Mouse (Mus musculus): Measurements from ENCODE around the gene Bcl2l13. TPM values are rescaled to one million over a fixed set of nuclear protein-coding genes. Genes with fewer than 3 reads are reported as not detected.
A peak's percentile ranks its signal among the peaks of the same experiment; 100 is the strongest.
"Not testable (repeated sequence)": the region's sequence is repeated elsewhere in the genome, so short reads cannot be mapped to it uniquely, and the experiment has no call there.

The Bcl2l13 gene
- polyA plus RNA-seq, 1 experiment from 2014 or later: 30.2 TPM

- no peaks in the 10 kb centered on the region for H3K36me3 ChIP-seq
- no peak overlapping the region for H3K27ac ChIP-seq (replicated peaks)
- 0 out of 2 replicates have a peak, but pooled peaks cover 4% of the 10 kb centered on the region for H3K4me1 ChIP-seq
- H3K4me3 ChIP-seq (replicated peaks): no peak overlapping the region
- no peaks in the 10 kb centered on the region for H3K27me3 ChIP-seq
- WGBS: 67% methylated on average over 4 of the region's 4 CpGs
- H3K4me2 ChIP-seq (replicated peaks): no peak overlapping the region
- no peaks in the 10 kb centered on the region for H3K9me3 ChIP-seq (replicated peaks)
- ATAC-seq (ENCODE audit: insufficient number of reproducible peaks, low FRiP score, low TSS enrichment, low read depth): no peak
- H3K9ac ChIP-seq: no peak overlapping the region
These were observed 5.0 kb upstream of the Bcl2l13 start for GRCm38 (mm10) chr6:120830866-120831608.

- WGBS: 46% methylated on average over 4 of the region's 4 CpGs
- Histone ChIP-seq H3K4me3 (replicated peaks) (no peak overlapping the region), H3K9ac (no peak overlapping the region), H3K9me3 (replicated peaks) (no peaks in the 10 kb centered on the region), H3K36me3 (no peaks in the 10 kb centered on the region), H3K27me3 (no peaks in the 10 kb centered on the region), H3K27ac (replicated peaks) (no peak overlapping the region), H3K4me1 (peaks cover 8% of the 10 kb centered on the region; the same call in 1 of the 2 replicates), H3K4me2 (replicated peaks) (no peak overlapping the region)
- no peak for ATAC-seq (ENCODE audit: insufficient number of reproducible peaks, low FRiP score, low TSS enrichment, low read depth)
These were observed 3.9 kb upstream of the Bcl2l13 start for GRCm38 (mm10) chr6:120832097-120832496.

GRCm38 (mm10) chr6:120834766-120835321 lies 1.2 kb upstream of the Bcl2l13 start:
- no peaks in the 10 kb centered on the region for H3K27me3 ChIP-seq
- no peak for ATAC-seq (ENCODE audit: insufficient number of reproducible peaks, low FRiP score, low TSS enrichment, low read depth)
- no peak overlapping the region for H3K4me3 ChIP-seq (replicated peaks)
- no peak overlapping the region for H3K27ac ChIP-seq (replicated peaks)
- peaks cover 13% of the 10 kb centered on the region; the same call in 1 of the 2 replicates for H3K4me1 ChIP-seq
- H3K36me3 ChIP-seq: no peaks in the 10 kb centered on the region
- no peak overlapping the region for H3K4me2 ChIP-seq (replicated peaks)
- no peak overlapping the region for H3K9ac ChIP-seq
- no peaks in the 10 kb centered on the region for H3K9me3 ChIP-seq (replicated peaks)
- 82% methylated on average over 4 of the region's 4 CpGs for WGBS

- peak overlapping the region; percentile 79 for H3K4me3 ChIP-seq (replicated peaks)
- peak overlapping the region; percentile 95 for H3K27ac ChIP-seq (replicated peaks)
- H3K9me3 ChIP-seq (replicated peaks): no peaks in the 10 kb centered on the region
- no peaks in the 10 kb centered on the region; the same call in 1 of the 2 replicates for H3K36me3 ChIP-seq
- ATAC-seq (ENCODE audit: insufficient number of reproducible peaks, low FRiP score, low TSS enrichment, low read depth): peak; percentile 66
- peak overlapping the region; percentile 74 for H3K4me2 ChIP-seq (replicated peaks)
- H3K27me3 ChIP-seq: no peaks in the 10 kb centered on the region
- peaks cover 13% of the 10 kb centered on the region; the same call in 1 of the 2 replicates for H3K4me1 ChIP-seq
- 3% methylated on average over 36 of the region's 37 CpGs for WGBS
- H3K9ac ChIP-seq: peak overlapping the region; percentile 89
These were observed 558 bp downstream of the Bcl2l13 start for GRCm38 (mm10) chr6:120836389-120837151.

DNA sequence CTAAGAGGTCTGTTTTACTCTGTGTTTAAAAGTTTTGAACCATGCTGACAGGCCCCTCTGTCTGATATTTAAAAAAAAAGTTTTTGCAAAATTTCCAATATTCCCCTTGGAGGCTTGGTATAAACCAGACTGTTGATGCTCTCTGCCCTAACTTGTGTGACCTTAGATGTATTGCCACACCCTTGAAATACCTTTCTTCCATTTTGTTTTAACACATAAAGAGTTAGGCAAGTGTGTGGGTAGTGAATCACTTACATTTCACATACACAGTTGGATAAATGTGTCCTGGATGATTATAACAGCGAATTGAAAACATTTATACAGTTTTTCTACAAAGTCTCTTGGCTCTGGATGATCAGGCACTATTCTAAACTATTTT lies 1.1 kb downstream of the Bcl2l13 start:
- H3K4me2 ChIP-seq (replicated peaks): peak overlapping the region; percentile 74
- H3K27ac ChIP-seq (replicated peaks): no peak overlapping the region
- no peaks in the 10 kb centered on the region for H3K27me3 ChIP-seq
- no peak for ATAC-seq (ENCODE audit: insufficient number of reproducible peaks, low FRiP score, low TSS enrichment, low read depth)
- peaks cover 13% of the 10 kb centered on the region; the same call in 1 of the 2 replicates for H3K4me1 ChIP-seq
- whole genome bisulfite sequencing: 64% methylated on average over 1 of the region's 1 CpGs
- H3K4me3 ChIP-seq (replicated peaks): peak overlapping the region; percentile 79
- H3K9me3 ChIP-seq (replicated peaks): no peaks in the 10 kb centered on the region
- H3K36me3 ChIP-seq: no peaks in the 10 kb centered on the region; the same call in 1 of the 2 replicates
- H3K9ac ChIP-seq: peak overlapping the region; percentile 89; the same call in 1 of the 2 replicates

- Histone ChIP-seq H3K27me3 (no peaks in the 10 kb centered on the region), H3K4me2 (replicated peaks) (no peak overlapping the region), H3K36me3 (no peaks in the 10 kb centered on the region; the same call in 1 of the 2 replicates), H3K27ac (replicated peaks) (no peak overlapping the region), H3K4me3 (replicated peaks) (no peak overlapping the region), H3K4me1 (peaks cover 13% of the 10 kb centered on the region; the same call in 1 of the 2 replicates), H3K9ac (no peak overlapping the region), H3K9me3 (replicated peaks) (no peaks in the 10 kb centered on the region)
- WGBS: 94% methylated on average over 7 of the region's 7 CpGs
- no peak for ATAC-seq (ENCODE audit: insufficient number of reproducible peaks, low FRiP score, low TSS enrichment, low read depth)
These were observed 4.2 kb downstream of the Bcl2l13 start for GRCm38 (mm10) chr6:120840258-120840657.

DNA sequence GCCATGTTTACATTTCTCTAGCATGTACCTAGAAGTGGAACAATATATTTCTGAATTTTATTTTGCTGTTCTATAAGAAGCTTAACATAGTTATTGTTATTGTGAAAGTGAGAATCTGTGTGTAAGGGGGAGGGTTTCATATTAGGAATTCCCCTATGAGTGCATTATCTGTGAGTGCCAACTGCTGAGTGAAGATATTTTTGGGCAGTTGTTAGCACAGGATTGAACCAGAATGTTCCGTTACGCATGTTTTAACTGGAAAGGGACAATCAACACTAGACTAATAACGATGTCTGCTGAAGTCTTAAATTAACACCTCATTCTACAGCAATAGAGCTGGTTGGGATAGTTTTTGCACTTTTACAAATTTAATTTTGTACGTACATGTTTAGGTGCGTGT lies 5.7 kb downstream of the Bcl2l13 start:
- H3K36me3 ChIP-seq: no peaks in the 10 kb centered on the region; the same call in 1 of the 2 replicates
- H3K4me2 ChIP-seq (replicated peaks): no peak overlapping the region
- WGBS: 81% methylated on average over 5 of the region's 5 CpGs
- peaks cover 9% of the 10 kb centered on the region; the same call in 1 of the 2 replicates for H3K4me1 ChIP-seq
- no peak overlapping the region for H3K27ac ChIP-seq (replicated peaks)
- H3K27me3 ChIP-seq: no peaks in the 10 kb centered on the region
- no peak for ATAC-seq (ENCODE audit: insufficient number of reproducible peaks, low FRiP score, low TSS enrichment, low read depth)
- no peaks in the 10 kb centered on the region for H3K9me3 ChIP-seq (replicated peaks)
- no peak overlapping the region for H3K9ac ChIP-seq
- no peak overlapping the region for H3K4me3 ChIP-seq (replicated peaks)

- H3K36me3 ChIP-seq: peaks cover 41% of the 10 kb centered on the region
- not testable (repeated sequence) for H3K9me3 ChIP-seq (replicated peaks); H3K4me3 ChIP-seq (replicated peaks); H3K9ac ChIP-seq; H3K4me2 ChIP-seq (replicated peaks); ATAC-seq (ENCODE audit: insufficient number of reproducible peaks, low FRiP score, low TSS enrichment, low read depth); H3K27me3 ChIP-seq; H3K27ac ChIP-seq (replicated peaks); H3K4me1 ChIP-seq
These were observed 14.7 kb downstream of the Bcl2l13 start for GRCm38 (mm10) chr6:120850720-120851119.

DNA sequence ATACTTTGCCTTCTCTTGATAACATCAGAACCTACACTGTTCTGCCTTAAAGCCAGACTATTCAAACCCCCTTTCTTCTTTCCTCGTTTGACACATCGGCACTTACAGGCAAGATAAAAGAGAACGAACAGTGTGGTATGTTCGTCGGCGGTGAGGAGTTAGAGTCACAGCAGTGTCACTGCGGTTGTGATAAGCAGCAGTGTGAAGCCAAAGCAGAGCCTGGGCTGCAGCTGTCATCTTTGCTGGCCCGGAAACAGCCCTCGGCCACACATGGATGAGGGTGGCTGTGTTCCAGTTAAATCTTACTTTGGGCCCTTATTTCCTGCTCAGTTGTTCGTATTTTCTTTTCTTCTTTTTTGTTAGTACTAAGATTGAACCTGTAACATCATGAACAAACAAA lies 18.4 kb downstream of the Bcl2l13 start:
- Histone ChIP-seq H3K36me3 (peaks cover 30% of the 10 kb centered on the region), H3K9me3 (replicated peaks) (no peaks in the 10 kb centered on the region), H3K27ac (replicated peaks) (no peak overlapping the region), H3K4me3 (replicated peaks) (no peak overlapping the region), H3K27me3 (no peaks in the 10 kb centered on the region), H3K4me2 (replicated peaks) (no peak overlapping the region), H3K9ac (no peak overlapping the region), H3K4me1 (no peaks in the 10 kb centered on the region)
- ATAC-seq (ENCODE audit: insufficient number of reproducible peaks, low FRiP score, low TSS enrichment, low read depth): no peak
- 89% methylated on average over 10 of the region's 10 CpGs for WGBS

GRCm38 (mm10) chr6:120858217-120858711 lies 22.3 kb downstream of the Bcl2l13 start:
- no peak for ATAC-seq (ENCODE audit: insufficient number of reproducible peaks, low FRiP score, low TSS enrichment, low read depth)
- no peak overlapping the region for H3K4me3 ChIP-seq (replicated peaks)
- 73% methylated on average over 8 of the region's 8 CpGs for WGBS

GRCm38 (mm10) chr6:120860079-120860478 lies 24.1 kb downstream of the Bcl2l13 start:
- WGBS: 85% methylated on average over 3 of the region's 3 CpGs
- Histone ChIP-seq H3K4me2 (replicated peaks) (no peak overlapping the region), H3K9ac (no peak overlapping the region), H3K36me3 (peaks cover 16% of the 10 kb centered on the region; the same call in 1 of the 2 replicates), H3K9me3 (replicated peaks) (no peaks in the 10 kb centered on the region), H3K27me3 (no peaks in the 10 kb centered on the region), H3K4me3 (replicated peaks) (no peak overlapping the region), H3K27ac (replicated peaks) (no peak overlapping the region), H3K4me1 (no peaks in the 10 kb centered on the region)
- ATAC-seq (ENCODE audit: insufficient number of reproducible peaks, low FRiP score, low TSS enrichment, low read depth): no peak

More at GRCm38 (mm10) chr6:120858217-120858711, 22.3 kb downstream of the Bcl2l13 start:
- Histone ChIP-seq H3K4me1 (no peaks in the 10 kb centered on the region), H3K9ac (no peak overlapping the region), H3K4me2 (replicated peaks) (no peak overlapping the region), H3K27me3 (no peaks in the 10 kb centered on the region), H3K9me3 (replicated peaks) (no peaks in the 10 kb centered on the region), H3K36me3 (peaks cover 22% of the 10 kb centered on the region), H3K27ac (replicated peaks) (no peak overlapping the region)

All from embryonic facial prominence, embryonic 15.5 days (tissue).